Mouse (Mus musculus): Measurements from ENCODE around the gene Ube2g1. TPM values are rescaled to one million over a fixed set of nuclear protein-coding genes. Genes with fewer than 3 reads are reported as not detected.
"Not testable (repeated sequence)": the region's sequence is repeated elsewhere in the genome, so short reads cannot be mapped to it uniquely, and the experiment has no call there.

The Ube2g1 gene
- total RNA-seq, 2 experiments from 2014 or later, result 47.7 to 48.6 TPM

DNA sequence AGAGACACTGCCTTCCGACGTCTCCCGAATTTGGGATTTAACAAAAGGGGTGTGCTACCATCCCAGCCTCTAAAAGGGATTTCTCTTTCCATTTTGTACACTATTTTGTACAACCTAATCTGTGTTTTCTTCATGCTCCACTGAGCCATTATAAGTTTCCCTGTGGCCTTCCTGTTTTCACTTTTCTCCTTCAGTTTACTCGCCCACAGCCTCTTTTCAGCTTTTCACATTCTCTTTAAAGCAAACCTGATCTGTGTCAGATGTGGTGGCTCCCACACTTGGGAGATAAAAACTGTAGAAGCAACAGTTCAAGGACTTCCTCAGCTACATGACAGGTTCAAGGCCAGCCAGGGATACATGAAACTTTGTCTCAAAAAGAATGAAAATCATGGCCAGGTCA lies 85.3 kb downstream of the Ube2g1 start:
- no peak for DNase-seq

- no peak for DNase-seq
Measured at GRCm38 (mm10) chr11:72695025-72695424, 87.9 kb downstream of the Ube2g1 start.

DNA sequence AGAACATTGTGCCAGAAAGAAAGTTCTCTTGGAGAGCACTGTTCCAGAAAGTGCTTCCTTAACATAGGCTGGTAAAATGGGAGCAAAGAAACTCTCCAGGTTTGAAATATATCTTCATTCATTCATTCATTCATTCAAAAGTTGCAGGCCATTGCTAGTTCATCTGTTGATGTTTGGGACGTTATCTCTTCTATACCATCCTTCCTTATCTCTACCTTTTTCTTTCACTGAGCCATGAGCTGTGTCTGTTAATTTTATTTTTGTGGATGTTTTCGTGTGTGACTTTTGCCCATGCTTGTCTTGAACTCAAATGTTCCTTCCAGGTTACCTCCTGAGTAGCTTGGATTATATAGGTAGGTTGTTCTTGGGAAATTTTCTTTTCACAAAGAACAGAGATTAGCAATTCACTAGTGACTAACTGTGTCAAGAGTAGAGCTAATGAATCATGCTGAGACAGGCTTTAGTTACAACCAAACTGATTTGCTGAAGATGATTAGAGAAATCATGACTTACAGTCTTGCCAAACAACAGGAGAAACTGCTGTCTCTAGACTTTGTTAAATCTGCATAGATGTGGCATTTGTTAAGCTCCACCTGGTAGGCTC lies 89.4 kb downstream of the Ube2g1 start:
- no peak for DNase-seq

GRCm38 (mm10) chr11:72697323-72697722 lies 90.2 kb downstream of the Ube2g1 start:
- DNase-seq, result no peak

- not testable (repeated sequence) for DNase-seq
Measured at GRCm38 (mm10) chr11:72705111-72705510, 98.0 kb downstream of the Ube2g1 start.

DNA sequence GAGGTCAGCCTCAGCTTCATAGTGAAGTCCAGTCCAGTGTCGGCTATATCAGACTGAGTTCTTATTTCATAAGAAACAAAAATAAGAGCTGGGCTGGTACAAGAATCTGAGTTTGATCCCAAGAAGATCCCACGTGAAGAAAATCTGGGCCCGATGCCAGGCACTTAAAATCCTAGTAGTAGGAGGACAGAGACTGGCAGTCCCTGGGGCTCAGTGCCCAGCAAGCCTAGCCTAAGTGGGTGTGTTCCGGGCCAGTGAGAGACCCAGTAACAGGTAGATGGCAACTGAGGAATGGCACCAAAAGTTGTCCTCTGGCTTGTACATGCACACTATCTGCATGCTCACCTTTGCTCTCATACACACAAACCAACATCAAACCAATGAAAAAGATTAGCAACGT lies 105.6 kb downstream of the Ube2g1 start:
- DNase-seq, result peak; percentile 14

DNA sequence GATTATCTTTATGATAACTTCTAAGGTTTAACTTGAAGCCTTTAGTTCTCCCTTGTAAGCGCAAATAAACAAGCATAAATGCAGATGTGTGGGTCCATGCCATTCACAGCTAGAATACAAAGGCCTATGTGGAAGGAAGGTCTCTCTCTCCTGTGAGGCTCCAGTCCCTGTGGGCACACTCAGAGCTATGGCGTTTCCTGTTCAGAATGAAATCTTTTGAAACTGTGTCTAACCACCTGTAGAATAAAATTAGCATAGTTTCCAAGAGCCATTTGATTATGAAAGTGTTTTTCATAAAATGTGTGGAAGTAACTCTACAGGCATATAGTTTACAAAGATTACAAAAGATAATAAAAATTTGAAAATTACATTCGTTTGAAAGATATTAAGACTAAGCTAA lies 111.1 kb downstream of the Ube2g1 start:
- no peak for DNase-seq

GRCm38 (mm10) chr11:72723165-72723564 lies 116.1 kb downstream of the Ube2g1 start:
- no peak for DNase-seq

DNA sequence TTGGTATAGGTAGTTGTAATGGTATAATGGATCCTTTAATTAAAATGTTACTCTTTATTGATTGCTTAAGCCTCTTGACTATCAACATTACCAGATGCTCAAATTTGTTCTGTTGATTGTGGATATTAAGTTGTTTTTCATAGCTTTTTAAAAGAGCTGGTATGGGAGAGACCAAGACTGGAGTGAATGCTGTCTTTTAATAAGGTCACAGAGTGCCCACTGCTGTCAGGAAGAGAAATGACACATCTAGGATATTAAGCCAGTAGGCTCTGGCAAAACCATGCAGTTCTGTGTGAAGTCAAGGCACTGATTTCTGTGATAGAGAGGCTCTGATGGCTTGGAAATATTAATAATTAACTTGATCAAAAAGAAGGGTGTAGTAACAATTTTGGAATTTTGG lies 116.8 kb downstream of the Ube2g1 start:
- DNase-seq, result no peak

- no peak for DNase-seq
Measured at GRCm38 (mm10) chr11:72726023-72726422, 118.9 kb downstream of the Ube2g1 start.

- DNase-seq, result no peak
Measured at GRCm38 (mm10) chr11:72733736-72734135, 126.7 kb downstream of the Ube2g1 start.

- DNase-seq, result no peak
Measured at GRCm38 (mm10) chr11:72734840-72735518, 127.9 kb downstream of the Ube2g1 start.

DNA sequence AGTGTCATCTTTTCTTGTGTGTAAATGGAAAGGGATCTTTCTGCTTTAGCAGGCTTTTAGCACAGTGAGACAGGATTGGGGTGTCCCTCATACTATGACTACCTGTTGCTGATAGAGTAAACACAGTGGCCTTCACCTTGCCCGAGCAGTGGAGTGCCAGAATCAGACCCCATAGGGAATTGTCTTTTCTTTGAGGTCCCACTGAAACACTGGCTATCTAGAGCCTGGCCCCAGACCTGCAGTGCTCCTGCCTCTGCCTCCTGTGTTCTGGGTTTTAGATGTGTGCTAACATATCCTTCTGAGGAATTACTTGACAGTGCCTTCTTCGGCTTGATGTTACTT lies 128.4 kb downstream of the Ube2g1 start:
- no peak for DNase-seq

Small RNAs within 50 kb of the gene (microRNA-seq; reads per million reads assigned to microRNA genes)
- 0 reads per million in 2 experiments for gene Gm25678

Other genes with a start within 250 kb of the Ube2g1 start
- 1 to 10 TPM; 1.2 to 1.4 TPM for gene Tekt1, start 244.8 kb upstream of the Ube2g1 start, total RNA-seq (2021)
- 100 to 1,000 TPM; 145 to 153 TPM for gene Smtnl2, start 195.6 kb upstream of the Ube2g1 start, total RNA-seq (2021)
- gene Ggt6, start 171.8 kb upstream of the Ube2g1 start, total RNA-seq (2021), result under 1 TPM in 1 of 2 experiments, not detected in 1; 0.28 TPM
- 10 to 100 TPM; 74.5 to 75.9 TPM for gene Mybbp1a, start 165.9 kb upstream of the Ube2g1 start, total RNA-seq (2021)
- 10 to 100 TPM; 15.8 to 20.0 TPM for gene Spns2, start 117.4 kb upstream of the Ube2g1 start, total RNA-seq (2021)
- under 1 TPM; 0.21 to 0.63 TPM for gene Spns3, start 56.8 kb upstream of the Ube2g1 start, total RNA-seq (2021)
- gene Ankfy1, start 82.7 kb downstream of the Ube2g1 start, total RNA-seq (2021), result 10 to 100 TPM; 17.0 to 21.9 TPM
- gene Cyb5d2, start 188.9 kb downstream of the Ube2g1 start, total RNA-seq (2021), result 1 to 10 TPM; 8.0 to 8.4 TPM
- gene Zzef1, start 188.9 kb downstream of the Ube2g1 start, total RNA-seq (2021), result 10 to 100 TPM; 17.2 to 21.7 TPM